Mouse (Mus musculus) heart, postnatal 0 days (tissue): ENCODE results near the gene Prdm5.

ENCODE experiments used
- CTCF ChIP-seq: IDR thresholded peaks from 2 replicates; pipeline ENCODE4 v1.5.1; 2016; ENCODE audit warnings: antibody characterized with exemption, control low read depth, low read depth
- EP300 ChIP-seq: IDR thresholded peaks from 2 replicates; pipeline ENCODE4 v1.6.1; 2016; ENCODE audit warnings: antibody characterized with exemption, low read depth

GRCm38 (mm10) chr6:65828656-65829055, 49.9 kb downstream of the Prdm5 start:
- TF ChIP-seq CTCF (no peak), EP300 (no peak)
